Mouse (Mus musculus): ENCODE results near the gene Akr1b10. TPM values are rescaled to one million over a fixed set of nuclear protein-coding genes. Genes with fewer than 3 reads are reported as not detected.

The Akr1b10 gene
- polyA plus RNA-seq, 1 experiment from 2014 or later: 10.4 TPM

- DNase-seq (ENCODE audit: low spot score): no peak
- ATAC-seq (ENCODE audit: low FRiP score): no peak
- H3K9me3 ChIP-seq (ENCODE audit: control insufficient read depth, low read length): no peaks in the 10 kb centered on the region
- H3K36me3 ChIP-seq (replicated peaks; ENCODE audit: control insufficient read depth, insufficient read depth): no peaks in the 10 kb centered on the region
- no peaks in the 10 kb centered on the region for H3K27me3 ChIP-seq (ENCODE audit: control insufficient read depth, insufficient read depth, low read length)
- H3K9ac ChIP-seq: no peak overlapping the region
- 82% methylated on average over 2 of the region's 2 CpGs for WGBS
- no peak overlapping the region for H3K4me2 ChIP-seq (replicated peaks)
- H3K27ac ChIP-seq: no peak overlapping the region
- H3K4me3 ChIP-seq (replicated peaks; ENCODE audit: low read length): no peak overlapping the region
- H3K4me1 ChIP-seq (replicated peaks; ENCODE audit: control insufficient read depth, insufficient read depth, low read length): no peaks in the 10 kb centered on the region
Observed at GRCm38 (mm10) chr6:34439006-34439405, 55.0 kb downstream of the Akr1b10 start.

GRCm38 (mm10) chr6:34441556-34442257, 57.7 kb downstream of the Akr1b10 start:
- Histone ChIP-seq H3K4me1 (replicated peaks; ENCODE audit: control insufficient read depth, insufficient read depth, low read length) (no peaks in the 10 kb centered on the region), H3K4me2 (replicated peaks) (no peak overlapping the region), H3K4me3 (replicated peaks; ENCODE audit: low read length) (no peak overlapping the region), H3K27me3 (ENCODE audit: control insufficient read depth, insufficient read depth, low read length) (no peaks in the 10 kb centered on the region), H3K36me3 (replicated peaks; ENCODE audit: control insufficient read depth, insufficient read depth) (no peaks in the 10 kb centered on the region), H3K9ac (no peak overlapping the region), H3K27ac (no peak overlapping the region), H3K9me3 (ENCODE audit: control insufficient read depth, low read length) (no peaks in the 10 kb centered on the region)
- no peak for DNase-seq (ENCODE audit: low spot score)
- ATAC-seq (ENCODE audit: low FRiP score): no peak
- WGBS: 72% methylated on average over 9 of the region's 9 CpGs

- no peaks in the 10 kb centered on the region for H3K27me3 ChIP-seq (ENCODE audit: control insufficient read depth, insufficient read depth, low read length)
- H3K4me1 ChIP-seq (replicated peaks; ENCODE audit: control insufficient read depth, insufficient read depth, low read length): no peaks in the 10 kb centered on the region
- ATAC-seq (ENCODE audit: low FRiP score) (no peak), DNase-seq (ENCODE audit: low spot score) (no peak)
- no peaks in the 10 kb centered on the region for H3K36me3 ChIP-seq (replicated peaks; ENCODE audit: control insufficient read depth, insufficient read depth)
- H3K27ac ChIP-seq: no peak overlapping the region
- H3K4me2 ChIP-seq (replicated peaks): no peak overlapping the region
- no peak overlapping the region for H3K9ac ChIP-seq
- H3K4me3 ChIP-seq (replicated peaks; ENCODE audit: low read length): no peak overlapping the region
- H3K9me3 ChIP-seq (ENCODE audit: control insufficient read depth, low read length): no peaks in the 10 kb centered on the region
- WGBS: 84% methylated on average over 2 of the region's 2 CpGs
Observed at GRCm38 (mm10) chr6:34443791-34444190, 59.8 kb downstream of the Akr1b10 start.

Other genes starting within 250 kb of the Akr1b10 start
- gene Slc35b4, start 207.1 kb upstream of the Akr1b10 start, polyA plus RNA-seq (2014; fragmentation: Nextera tagmentation; extraction: Ambion mirVana): 46.5 and 51.0 TPM in 2 replicates
- gene Akr1b3, start 66.7 kb upstream of the Akr1b10 start, polyA plus RNA-seq (2014; fragmentation: Nextera tagmentation; extraction: Ambion mirVana): 119 and 131 TPM in 2 replicates
- gene Akr1b8, start 30.1 kb upstream of the Akr1b10 start, polyA plus RNA-seq (2014; fragmentation: Nextera tagmentation; extraction: Ambion mirVana): 4.2 and 6.4 TPM in 2 replicates
- gene Akr1b7, start 28.1 kb downstream of the Akr1b10 start, polyA plus RNA-seq (2014; fragmentation: Nextera tagmentation; extraction: Ambion mirVana): 0.16 TPM in 1 of 2 replicates, not detected in the other
- 85.2 and 86.1 TPM in 2 replicates for gene Bpgm, start 92.0 kb downstream of the Akr1b10 start, polyA plus RNA-seq (2014; fragmentation: Nextera tagmentation; extraction: Ambion mirVana)
- 52.4 and 55.0 TPM in 2 replicates for gene Cald1, start 214.3 kb downstream of the Akr1b10 start, polyA plus RNA-seq (2014; fragmentation: Nextera tagmentation; extraction: Ambion mirVana)

Measured in hindbrain, embryonic 14.5 days (tissue).